Mouse (Mus musculus) urinary bladder, postnatal 25 days (tissue): ENCODE results near the gene Kcnmb1.

ENCODE experiments used
- DNase-seq: peaks from one replicate; pipeline ENCODE4 v3.0.0; 2022; ENCODE audit warnings: low spot score

Gene Kcnmb1

GRCm38 (mm10) chr11:34000416-34000815 is 37.6 kb downstream of the Kcnmb1 start:
- no peak for DNase-seq

- peak; percentile 45 for DNase-seq
Measured at GRCm38 (mm10) chr11:34001938-34002592, 39.3 kb downstream of the Kcnmb1 start.

GRCm38 (mm10) chr11:34002593-34002965 is 39.8 kb downstream of the Kcnmb1 start:
- no peak for DNase-seq

DNA sequence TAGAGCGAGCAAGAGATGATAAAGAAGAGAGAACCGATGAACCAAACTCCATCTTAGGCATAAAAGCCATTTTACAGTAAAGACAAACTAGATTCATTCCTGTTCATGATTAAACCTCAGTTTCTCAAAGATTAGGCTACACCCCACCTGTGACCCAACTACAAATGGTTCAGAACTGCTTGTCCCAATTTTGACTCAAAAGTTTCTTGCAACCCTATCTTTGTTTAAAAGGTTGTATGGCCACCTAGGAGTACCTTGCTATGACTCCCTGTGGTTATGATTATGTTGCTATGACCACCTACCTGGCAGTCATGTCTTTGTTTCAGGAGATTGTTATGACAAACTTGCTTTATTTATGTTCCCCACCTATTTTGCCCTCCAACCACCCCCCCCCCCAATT is 44.8 kb downstream of the Kcnmb1 start:
- no peak for DNase-seq

- no peak for DNase-seq
Measured at GRCm38 (mm10) chr11:34008214-34008613, 45.4 kb downstream of the Kcnmb1 start.

GRCm38 (mm10) chr11:34008702-34009101 is 45.9 kb downstream of the Kcnmb1 start:
- DNase-seq = peak; percentile 38

- DNase-seq = no peak
Measured at GRCm38 (mm10) chr11:34009316-34010087, 46.7 kb downstream of the Kcnmb1 start.

DNA sequence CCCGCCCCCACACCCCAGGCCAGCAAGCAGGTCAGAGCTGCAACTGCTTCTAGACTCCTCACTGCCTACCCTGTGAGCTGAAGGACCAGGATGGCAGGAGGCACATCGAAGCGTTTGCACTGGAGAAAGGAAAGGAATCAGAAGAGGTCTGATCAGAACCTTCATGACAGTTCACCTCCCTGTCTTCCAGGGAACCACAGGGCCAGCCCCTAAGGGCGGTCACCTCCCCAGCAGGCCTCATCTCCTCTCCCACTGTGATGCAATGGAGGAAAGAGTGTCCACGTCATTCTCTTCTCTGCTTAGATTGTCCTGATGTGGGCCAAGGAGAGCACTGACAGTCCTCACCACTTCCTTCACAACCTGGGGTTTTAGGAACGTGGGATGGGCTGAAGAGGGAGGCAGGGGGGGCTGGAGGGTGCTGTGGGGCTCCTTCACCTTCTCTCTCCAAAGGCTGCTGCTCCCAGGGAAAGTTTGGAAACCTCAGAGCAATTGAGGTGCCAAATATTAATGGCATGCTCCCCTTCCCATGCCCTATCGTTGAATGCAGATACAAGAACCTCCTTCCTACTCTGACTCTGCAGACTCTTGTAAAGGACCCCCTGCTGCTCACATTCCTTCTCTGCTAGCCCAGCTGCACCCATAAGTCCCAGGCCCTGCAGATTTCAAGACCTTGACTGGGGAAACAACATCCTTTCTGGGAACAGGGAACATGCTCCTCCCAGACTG is 47.5 kb downstream of the Kcnmb1 start:
- no peak for DNase-seq

- no peak for DNase-seq
Measured at GRCm38 (mm10) chr11:34010859-34011172, 48.0 kb downstream of the Kcnmb1 start.

DNA sequence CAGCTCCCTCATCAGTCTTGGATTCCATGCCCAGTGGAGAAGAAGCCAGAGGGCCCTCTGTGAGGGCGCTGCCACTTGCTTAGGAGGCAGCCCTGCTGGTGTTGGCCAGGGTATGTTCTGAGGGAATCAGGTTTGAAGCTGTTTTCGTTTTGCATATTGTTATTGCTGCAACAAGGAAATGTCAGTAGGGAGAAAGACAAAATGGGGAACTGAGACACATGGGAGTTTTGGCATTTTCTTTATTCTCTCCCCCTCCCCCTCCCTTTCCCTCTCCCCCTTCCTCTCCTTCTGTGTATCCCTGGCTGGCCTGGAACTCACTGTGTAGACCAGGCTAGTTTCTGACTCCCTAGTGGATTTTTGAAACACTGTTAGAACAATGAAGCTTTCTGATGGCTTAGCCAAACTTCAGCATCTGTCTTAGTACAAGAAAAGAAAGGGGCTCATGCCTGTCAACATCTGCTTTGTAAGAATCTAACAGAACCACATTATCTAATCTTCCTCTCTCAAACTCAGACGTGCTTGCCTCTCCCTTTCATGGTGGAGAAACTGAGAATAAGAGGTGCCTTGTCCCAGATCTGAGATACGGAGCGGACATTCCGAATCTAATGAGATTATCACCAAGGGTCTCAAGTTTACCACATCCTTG is 49.3 kb downstream of the Kcnmb1 start:
- no peak for DNase-seq
